ENCODE assay signal across 8 mouse cellular contexts in genomic region chr8:10990421-10991110, GRCm38 (mm10). TPM values are rescaled to one million over a fixed set of nuclear protein-coding genes. Genes with fewer than 3 reads are reported as not detected.
DNase-seq lines count a peak whose midpoint lies in the region; ATAC-seq and TF ChIP-seq lines count a peak whose summit lies in the region.

No protein-coding gene starts in this region.

- H3K27ac ChIP-seq in forebrain, embryonic 11.5 days (ENCODE audit: low read depth, low read length) = peak overlapping the region; percentile 61; the same call in 1 of the 2 replicates
- no peak overlapping the region for H3K27ac ChIP-seq in liver, adult 2 months (replicated peaks; ENCODE audit: insufficient read depth, low read depth, low read length)
- H3K27ac ChIP-seq in neural tube, embryonic 15.5 days (replicated peaks) = 0 out of 2 replicates have a peak overlapping the region, but pooled peaks have one; percentile 1

- no peak overlapping the region for H3K4me3 ChIP-seq in lung, adult 2 months (replicated peaks; ENCODE audit: extremely low read depth, low read depth, low read length)
- H3K4me3 ChIP-seq in forebrain, embryonic 11.5 days (ENCODE audit: low read depth, low read length) = no peak overlapping the region
- H3K4me3 ChIP-seq in liver, adult 2 months (ENCODE audit: insufficient read depth, low read depth, low read length) = no peak overlapping the region
- no peak overlapping the region for H3K4me3 ChIP-seq in neural tube, embryonic 15.5 days (replicated peaks)

- no peak for TF ChIP-seq CTCF in lung, adult 2 months (IDR thresholded peaks at IDR 0.05; ENCODE audit: insufficient read depth, low read length)
- no peak for TF ChIP-seq CTCF in liver, adult 2 months (IDR thresholded peaks at IDR 0.05; ENCODE audit: low read depth, low read length)

- ATAC-seq in forebrain, embryonic 11.5 days (replicated peaks; ENCODE audit: low FRiP score) = 0 out of 2 replicates have a peak, but pooled peaks have one; percentile 31
- ATAC-seq in neural tube, embryonic 15.5 days (ENCODE audit: low FRiP score) = no peak

- no peaks in the 10 kb centered on the region for H3K27me3 ChIP-seq in forebrain, embryonic 11.5 days (ENCODE audit: control insufficient read depth, insufficient read depth, low read length)
- no peaks in the 10 kb centered on the region for H3K27me3 ChIP-seq in liver, adult 2 months (ENCODE audit: control insufficient read depth, insufficient read depth, low read length)
- H3K27me3 ChIP-seq in neural tube, embryonic 15.5 days (replicated peaks) = no peaks in the 10 kb centered on the region

- H3K36me3 ChIP-seq in forebrain, embryonic 11.5 days (ENCODE audit: control insufficient read depth, insufficient read depth, low read length) = no peaks in the 10 kb centered on the region; the same call in 1 of the 2 replicates
- peaks cover 25% of the 10 kb centered on the region; the same call in 1 of the 2 replicates for H3K36me3 ChIP-seq in liver, adult 2 months (ENCODE audit: control insufficient read depth, insufficient read depth, low read length)
- peaks cover 12% of the 10 kb centered on the region for H3K36me3 ChIP-seq in neural tube, embryonic 15.5 days

- no peak for TF ChIP-seq POLR2A in lung, adult 2 months (IDR thresholded peaks at IDR 0.05; ENCODE audit: borderline replicate concordance, extremely low read depth, low read depth, low read length)
- no peak for TF ChIP-seq POLR2A in liver, adult 2 months (IDR thresholded peaks at IDR 0.05; ENCODE audit: extremely low read depth, insufficient read depth, low read length)

- WGBS in lung, adult 2 months = 26% methylated on average over 10 of the region's 10 CpGs
- WGBS in forebrain, embryonic 11.5 days = 17% methylated on average over 10 of the region's 10 CpGs
- 40% methylated on average over 10 of the region's 10 CpGs for WGBS in liver, adult 2 months
- WGBS in neural tube, embryonic 15.5 days = 13% methylated on average over 10 of the region's 10 CpGs

- DNase-seq in lung, adult 18-20 months = peak; percentile 63 to 76
- DNase-seq in lung, adult 2 months = no peak
- DNase-seq in forebrain, embryonic 11.5 days (ENCODE audit: low spot score) = no peak
- peak; percentile 20 for DNase-seq in liver, adult 2 months (ENCODE audit: extremely low read depth, low read depth, low spot score)
- no peak for DNase-seq in ovary, postnatal 14 days (ENCODE audit: low spot score)
- no peak for DNase-seq in cerebellum, postnatal 4 days (ENCODE audit: low spot score in 2 of 2)
- DNase-seq in layer of hippocampus, postnatal 36 days = no peak

- H3K9ac ChIP-seq in forebrain, embryonic 11.5 days (ENCODE audit: low read length) = peak overlapping the region; percentile 27; the same call in 1 of the 2 replicates
- H3K9ac ChIP-seq in liver, adult 2 months (ENCODE audit: low read depth, low read length) = no peak overlapping the region
- no peak overlapping the region for H3K9ac ChIP-seq in neural tube, embryonic 15.5 days (replicated peaks)

- no peak overlapping the region for H3K4me2 ChIP-seq in forebrain, embryonic 11.5 days (ENCODE audit: low read depth, low read length, severe bottlenecking)
- H3K4me2 ChIP-seq in neural tube, embryonic 15.5 days = no peak overlapping the region

- H3K9me3 ChIP-seq in forebrain, embryonic 11.5 days (ENCODE audit: control insufficient read depth, low read length) = no peaks in the 10 kb centered on the region
- H3K9me3 ChIP-seq in neural tube, embryonic 15.5 days (replicated peaks) = no peaks in the 10 kb centered on the region

- H3K79me2 ChIP-seq in liver, adult 2 months (ENCODE audit: control insufficient read depth, insufficient read depth, low read length) = peaks cover 22% of the 10 kb centered on the region

- peaks cover 10% of the 10 kb centered on the region; the same call in 1 of the 2 replicates for H3K4me1 ChIP-seq in lung, adult 2 months (ENCODE audit: control insufficient read depth, insufficient read depth, low read length)
- H3K4me1 ChIP-seq in forebrain, embryonic 11.5 days (replicated peaks; ENCODE audit: control insufficient read depth, insufficient read depth, low read length) = peaks cover 25% of the 10 kb centered on the region
- peaks cover 2% of the 10 kb centered on the region; the same call in 1 of the 2 replicates for H3K4me1 ChIP-seq in liver, adult 2 months (ENCODE audit: control insufficient read depth, insufficient read depth, low read length)
- peaks cover 33% of the 10 kb centered on the region for H3K4me1 ChIP-seq in neural tube, embryonic 15.5 days

RNA-seq across cellular contexts. Expression of gene Irs2, which starts 17.7 kb away (rescaled TPM):
- polyA plus RNA-seq in lung, adult 2 months (2012; rRNA removed) = 20.7 and 27.1 TPM in 2 replicates
- polyA plus RNA-seq in forebrain, embryonic 11.5 days (2014; fragmentation: Nextera tagmentation; extraction: Ambion mirVana) = 6.6 and 7.7 TPM in 2 replicates
- total RNA-seq in liver, adult 2 months (2014; rRNA removed) = 8.6 and 19.2 TPM in 2 replicates
- polyA plus RNA-seq in liver, adult 2 months (2012; rRNA removed) = 4.8 and 5.7 TPM in 2 replicates
- 5.2 and 5.7 TPM in 2 replicates for polyA plus RNA-seq in neural tube, embryonic 15.5 days (2015; fragmentation: Nextera tagmentation; extraction: Ambion mirVana)
- 10 to 100 TPM; 70.3 to 78.6 TPM for total RNA-seq in layer of hippocampus, postnatal 36 days (2021)

Comparison
In these comparisons a context has a peak if more than half of its experiments do, and no peak if none do; other contexts are left out.
1. DNase-seq: peak in lung, adult 18-20 months (2 of 2) and liver, adult 2 months (single experiment); none in lung, adult 2 months (single experiment), forebrain, embryonic 11.5 days (single experiment), ovary, postnatal 14 days (single experiment), cerebellum, postnatal 4 days (0 of 2) and layer of hippocampus, postnatal 36 days (0 of 2).